Mouse (Mus musculus) E14TG2a.4 (cell line): ENCODE data around the gene Uqcc1.

Experiments
- CTCF ChIP-seq: conservative IDR thresholded peaks from 2 replicates; pipeline ENCODE4 v1.5.1; 2014; ENCODE audit warnings: low read length
- POU5F1 ChIP-seq: IDR thresholded peaks from 2 replicates; pipeline ENCODE4 v1.6.1; 2014; ENCODE audit warnings: low read length, borderline replicate concordance

- TF ChIP-seq CTCF: no peak
- no peak for TF ChIP-seq POU5F1
Measured at GRCm38 (mm10) chr2:155809620-155810019, 120.5 kb downstream of the Uqcc1 start.
